Mouse (Mus musculus): ENCODE data around the gene Krtap6-2. TPM values are rescaled to one million over a fixed set of nuclear protein-coding genes. Genes with fewer than 3 reads are reported as not detected.

The Krtap6-2 gene
- polyA plus RNA-seq, 1 experiment from 2014 or later: not detected

Other genes with a start within 250 kb of the Krtap6-2 start
- not detected in 2 replicates for gene 1110057P08Rik, start 245.4 kb downstream of the Krtap6-2 start, polyA plus RNA-seq (2015; fragmentation: Nextera tagmentation; extraction: Ambion mirVana)
- not detected in 2 replicates for gene Krtap20-2, start 214.2 kb downstream of the Krtap6-2 start, polyA plus RNA-seq (2015; fragmentation: Nextera tagmentation; extraction: Ambion mirVana)
- gene Krtap21-1, start 16.2 kb downstream of the Krtap6-2 start, polyA plus RNA-seq (2015; fragmentation: Nextera tagmentation; extraction: Ambion mirVana): not detected in 2 replicates
- not detected in 2 replicates for gene Krtap8-1, start 67.8 kb upstream of the Krtap6-2 start, polyA plus RNA-seq (2015; fragmentation: Nextera tagmentation; extraction: Ambion mirVana)
- 0.45 TPM in 1 of 2 replicates, not detected in the other for gene Krtap7-1, start 88.2 kb upstream of the Krtap6-2 start, polyA plus RNA-seq (2015; fragmentation: Nextera tagmentation; extraction: Ambion mirVana)
- not detected in 2 replicates for gene Krtap11-1, start 151.1 kb upstream of the Krtap6-2 start, polyA plus RNA-seq (2015; fragmentation: Nextera tagmentation; extraction: Ambion mirVana)

Data from hindbrain, embryonic 16.5 days (tissue).